ENCODE assay signal across 8 mouse cellular contexts in the genomic region with DNA sequence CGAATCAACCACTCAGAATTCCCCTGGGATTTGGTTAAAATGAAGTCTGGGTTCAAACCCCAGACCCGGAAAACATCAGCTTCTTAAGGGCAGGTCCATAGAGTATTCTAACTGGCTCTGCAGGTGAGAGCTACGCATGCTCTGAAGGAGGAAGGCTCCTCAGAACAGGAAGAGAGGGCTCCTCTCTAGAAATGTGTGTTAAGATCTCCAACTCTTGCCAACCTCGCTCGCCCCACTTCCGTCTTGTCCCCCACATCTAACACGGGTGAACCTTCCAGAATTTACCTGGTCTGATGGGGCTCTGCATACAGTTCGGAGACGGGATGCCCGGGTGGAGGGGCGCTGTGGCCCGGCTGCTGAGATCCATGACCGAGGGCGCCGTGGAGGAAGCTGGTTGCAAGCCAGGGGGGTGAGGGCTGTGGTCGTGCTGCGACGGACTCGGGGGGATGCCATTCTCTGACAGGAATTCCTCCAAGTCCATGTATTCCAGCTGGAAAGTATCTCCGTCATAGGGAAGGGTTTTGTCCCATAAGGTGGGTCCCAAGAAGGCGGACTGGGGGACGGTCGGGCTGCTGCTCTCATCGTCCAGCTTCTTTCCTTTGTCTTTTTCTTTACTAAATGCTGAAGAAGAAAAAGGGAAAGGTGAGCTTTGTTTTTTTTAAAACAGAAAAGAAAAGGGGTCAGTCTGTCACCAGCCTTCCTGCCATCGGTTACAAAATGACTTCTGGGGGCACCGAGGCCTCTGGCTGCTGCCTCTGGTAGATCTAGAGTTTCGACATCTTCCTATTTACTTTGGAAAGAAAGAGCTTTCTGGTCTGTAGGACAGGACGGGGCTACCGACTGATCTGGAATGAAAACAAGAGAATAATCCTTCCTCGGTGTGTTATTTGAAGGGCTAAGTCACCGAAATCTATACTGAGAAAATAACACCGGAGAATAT. TPM values are rescaled to one million over a fixed set of nuclear protein-coding genes. Genes with fewer than 3 reads are reported as not detected.
DNase-seq lines count a peak whose midpoint lies in the region; ATAC-seq lines count a peak whose summit lies in the region.

No protein-coding gene starts in this region.

- WGBS in heart, embryonic 12.5 days, result 42% methylated on average over 32 of the region's 32 CpGs
- 46% methylated on average over 32 of the region's 32 CpGs for whole genome bisulfite sequencing in midbrain, embryonic 15.5 days

- H3K36me3 ChIP-seq in heart, embryonic 12.5 days, result no peaks in the 10 kb centered on the region
- no peaks in the 10 kb centered on the region for H3K36me3 ChIP-seq in midbrain, embryonic 15.5 days (replicated peaks)

- peaks cover 26% of the 10 kb centered on the region for H3K27me3 ChIP-seq in heart, embryonic 12.5 days (replicated peaks)
- peaks cover 27% of the 10 kb centered on the region; the same call in 1 of the 2 replicates for H3K27me3 ChIP-seq in midbrain, embryonic 15.5 days (replicated peaks)

- peaks cover 33% of the 10 kb centered on the region for H3K4me1 ChIP-seq in heart, embryonic 12.5 days (replicated peaks)
- H3K4me1 ChIP-seq in midbrain, embryonic 15.5 days, result peaks cover 32% of the 10 kb centered on the region

- H3K9ac ChIP-seq in heart, embryonic 12.5 days, result no peak overlapping the region
- H3K9ac ChIP-seq in midbrain, embryonic 15.5 days, result no peak overlapping the region

- ATAC-seq in heart, embryonic 12.5 days (ENCODE audit: insufficient number of reproducible peaks, low FRiP score), result no peak
- ATAC-seq in CD4-positive, CD25-positive, alpha-beta regulatory T cell, adult 4 months, result peak; percentile 62
- ATAC-seq in hematopoietic stem cell, adult 5-6 weeks (replicated peaks in 1 of 2; ENCODE audit: insufficient read depth in 1 of 2, low FRiP score in 2 of 2, low TSS enrichment in 1 of 2, low read depth in 1 of 2, poor library complexity in 2 of 2, severe bottlenecking in 2 of 2), result peak; percentile 8 to 19; a peak in 1 of 4 replicates
- ATAC-seq in midbrain, embryonic 15.5 days (replicated peaks), result no peak

- peak overlapping the region; percentile 60; the same call in 1 of the 2 replicates for H3K4me3 ChIP-seq in heart, embryonic 12.5 days
- peak overlapping the region; percentile 62 for H3K4me3 ChIP-seq in midbrain, embryonic 15.5 days

- no peak overlapping the region for H3K27ac ChIP-seq in heart, embryonic 12.5 days (ENCODE audit: poor library complexity, severe bottlenecking)
- H3K27ac ChIP-seq in midbrain, embryonic 15.5 days, result no peak overlapping the region

- intact Hi-C loops in left cerebral cortex, postnatal 25 days (cut with DNase I), result loop anchor here (2.0 to 5.0 kb wide), 2 partner anchors 71 to 135 kb away; no protein-coding TSS in a partner anchor

- peak overlapping the region; percentile 96 for H3K4me2 ChIP-seq in heart, embryonic 12.5 days
- H3K4me2 ChIP-seq in midbrain, embryonic 15.5 days, result peak overlapping the region; percentile 97

- DNase-seq in heart, adult 9 months (ENCODE audit: low spot score in 2 of 2), result no peak
- DNase-seq in frontal cortex, postnatal 14 days (ENCODE audit: low spot score in 2 of 2), result no peak
- DNase-seq in urinary bladder, postnatal 25 days (ENCODE audit: low spot score), result no peak
- no peak for DNase-seq in left cerebral cortex, postnatal 25 days (ENCODE audit: low spot score in 2 of 2)

- H3K9me3 ChIP-seq in heart, embryonic 12.5 days (replicated peaks), result no peaks in the 10 kb centered on the region
- no peaks in the 10 kb centered on the region for H3K9me3 ChIP-seq in midbrain, embryonic 15.5 days

RNA-seq across cellular contexts. Expression of a gene that starts 2.9 kb away (rescaled TPM):
- polyA plus RNA-seq in heart, embryonic 12.5 days (2016; fragmentation: Nextera tagmentation; extraction: Ambion mirVana), result 2.7 and 3.7 TPM in 2 replicates
- 1 to 10 TPM; 1.4 to 2.5 TPM for polyA plus RNA-seq in CD4-positive, CD25-positive, alpha-beta regulatory T cell, adult 4 months (2017; shearing (Covaris generic))
- 100 and 160 TPM in 2 replicates for total RNA-seq in hematopoietic stem cell, adult 5-6 weeks (2017)
- 7.2 and 7.6 TPM in 2 replicates for polyA plus RNA-seq in midbrain, embryonic 15.5 days (2015; fragmentation: Nextera tagmentation; extraction: Ambion mirVana)
- total RNA-seq in left cerebral cortex, postnatal 25 days (2021), result 100 to 1,000 TPM; 112 to 117 TPM

Comparison
In these comparisons a context has a peak if more than half of its experiments do, and no peak if none do; other contexts are left out.
1. ATAC-seq: peak in CD4-positive, CD25-positive, alpha-beta regulatory T cell, adult 4 months (single experiment) and hematopoietic stem cell, adult 5-6 weeks (2 of 2); none in heart, embryonic 12.5 days (single experiment) and midbrain, embryonic 15.5 days (single experiment).